Mouse (Mus musculus): Measurements from ENCODE around the gene A930004D18Rik. TPM values are rescaled to one million over a fixed set of nuclear protein-coding genes. Genes with fewer than 3 reads are reported as not detected.

The A930004D18Rik gene
- total and polyA plus RNA-seq, 3 experiments = 0.39 to 1.8 TPM; not detected in 1

DNA sequence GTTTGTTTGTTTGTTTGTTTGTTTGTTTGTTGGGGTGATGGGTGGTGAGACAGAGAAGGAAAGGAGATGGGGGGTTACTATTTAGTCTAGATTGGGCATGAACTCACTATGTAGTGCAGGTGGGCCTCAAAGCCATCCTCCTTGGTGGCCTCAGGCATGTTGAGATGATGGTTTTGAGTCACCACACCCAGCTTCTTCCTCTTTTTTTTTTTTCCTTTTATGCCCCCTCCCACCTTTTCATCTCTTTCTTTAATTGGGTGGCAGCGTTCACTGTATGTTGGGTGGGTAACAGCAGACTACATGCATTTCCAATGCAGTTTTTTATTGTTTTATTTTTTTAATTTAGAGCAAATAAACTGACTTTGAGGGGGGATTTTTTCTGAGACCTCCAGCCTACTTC lies 20.9 kb downstream of the A930004D18Rik start:
- no peak for DNase-seq (ENCODE audit: low read depth, low spot score)
- Histone ChIP-seq H3K9ac (ENCODE audit: control insufficient read depth, low read depth, low read length, poor library complexity, severe bottlenecking) (no peak overlapping the region), H3K79me2 (ENCODE audit: control insufficient read depth, insufficient read depth, low read length, poor library complexity) (no peaks in the 10 kb centered on the region), H3K4me3 (ENCODE audit: control insufficient read depth in 1 of 2, insufficient read depth in 1 of 2, low read depth in 2 of 2, low read length in 2 of 2) (no peak overlapping the region), H3K36me3 (ENCODE audit: control insufficient read depth in 1 of 2, insufficient read depth in 2 of 2, low read length in 2 of 2) (no peaks in the 10 kb centered on the region), H3K4me1 (ENCODE audit: control insufficient read depth in 1 of 2, insufficient read depth in 2 of 2, low read length in 2 of 2) (no peaks in the 10 kb centered on the region), H3K9me3 (replicated peaks; ENCODE audit: insufficient read depth, low read length) (no peaks in the 10 kb centered on the region), H3K27ac (ENCODE audit: control insufficient read depth, low read depth, low read length) (no peak overlapping the region), H3K27me3 (ENCODE audit: control insufficient read depth in 1 of 2, insufficient read depth in 2 of 2, low read length in 2 of 2) (no peaks in the 10 kb centered on the region)
- TF ChIP-seq POLR2AphosphoS2 (IDR thresholded peaks at IDR 0.05; ENCODE audit: low read length) = no peak
- TF ChIP-seq KAT2A (conservative IDR thresholded peaks at IDR 0.05; ENCODE audit: low read depth, low read length) = no peak
- peak; percentile 55 for TF ChIP-seq ZNF384 (IDR thresholded peaks at IDR 0.05; ENCODE audit: low read depth, low read length)
- no peak for TF ChIP-seq MEF2A (IDR thresholded peaks at IDR 0.05; ENCODE audit: extremely low read depth, insufficient replicate concordance, low read depth, low read length, poor library complexity, severe bottlenecking)
- no peak for TF ChIP-seq USF1 (IDR thresholded peaks at IDR 0.05; ENCODE audit: low read depth, low read length)

DNA sequence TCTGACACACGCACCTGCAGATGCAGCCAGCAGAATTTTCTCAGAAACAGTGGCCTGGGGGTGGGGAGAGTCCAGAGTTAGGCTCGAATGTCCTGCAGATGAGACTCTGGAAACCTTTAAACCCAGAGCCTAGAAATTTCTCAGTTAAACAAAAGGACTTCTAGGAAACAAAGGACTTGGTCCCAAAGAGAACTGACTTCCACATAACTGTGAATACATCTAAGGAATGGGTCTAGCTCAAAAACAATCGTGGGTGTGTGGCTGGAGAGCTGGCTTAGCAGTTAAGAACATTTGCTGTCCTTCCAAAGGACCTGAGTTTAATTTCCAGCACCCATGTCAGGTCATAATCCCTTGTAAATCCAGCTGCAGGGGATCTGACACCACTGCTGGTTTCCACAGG lies 22.0 kb downstream of the A930004D18Rik start:
- no peaks in the 10 kb centered on the region for H3K27me3 ChIP-seq (ENCODE audit: control insufficient read depth in 1 of 2, insufficient read depth in 2 of 2, low read length in 2 of 2)
- no peak overlapping the region for H3K27ac ChIP-seq (ENCODE audit: control insufficient read depth, low read depth, low read length)
- H3K79me2 ChIP-seq (ENCODE audit: control insufficient read depth, insufficient read depth, low read length, poor library complexity) = no peaks in the 10 kb centered on the region
- no peaks in the 10 kb centered on the region for H3K4me1 ChIP-seq (ENCODE audit: control insufficient read depth in 1 of 2, insufficient read depth in 2 of 2, low read length in 2 of 2)
- DNase-seq (ENCODE audit: low read depth, low spot score) = no peak
- H3K4me3 ChIP-seq (ENCODE audit: control insufficient read depth in 1 of 2, insufficient read depth in 1 of 2, low read depth in 2 of 2, low read length in 2 of 2) = no peak overlapping the region
- H3K36me3 ChIP-seq (ENCODE audit: control insufficient read depth in 1 of 2, insufficient read depth in 2 of 2, low read length in 2 of 2) = no peaks in the 10 kb centered on the region
- H3K9me3 ChIP-seq (replicated peaks; ENCODE audit: insufficient read depth, low read length) = no peaks in the 10 kb centered on the region
- H3K9ac ChIP-seq (ENCODE audit: control insufficient read depth, low read depth, low read length, poor library complexity, severe bottlenecking) = no peak overlapping the region
- TF ChIP-seq CHD1 (IDR thresholded peaks at IDR 0.05; ENCODE audit: low read depth, low read length) (no peak), UBTF (IDR thresholded peaks at IDR 0.05; ENCODE audit: borderline replicate concordance, insufficient read depth, low read depth, low read length) (no peak), MYB (IDR thresholded peaks at IDR 0.05; ENCODE audit: low read depth, low read length) (no peak), MAFK (IDR thresholded peaks at IDR 0.05; ENCODE audit: borderline replicate concordance, low read depth, low read length) (no peak), MXI1 (IDR thresholded peaks at IDR 0.05; ENCODE audit: low read depth, low read length) (no peak), TBP (IDR thresholded peaks at IDR 0.05; ENCODE audit: low read depth, low read length) (no peak), NRF1 (IDR thresholded peaks at IDR 0.05; ENCODE audit: insufficient read depth, low read depth, low read length, poor library complexity, severe bottlenecking) (no peak), NELFE (IDR thresholded peaks at IDR 0.05; ENCODE audit: low read depth, low read length) (no peak), E2F4 (IDR thresholded peaks at IDR 0.05; ENCODE audit: borderline replicate concordance, low read depth, low read length) (no peak), ZNF384 (IDR thresholded peaks at IDR 0.05; ENCODE audit: low read depth, low read length) (no peak), MEF2A (IDR thresholded peaks at IDR 0.05; ENCODE audit: extremely low read depth, insufficient replicate concordance, low read depth, low read length, poor library complexity, severe bottlenecking) (no peak), GATA1 (IDR thresholded peaks at IDR 0.05; ENCODE audit: low read depth, low read length) (no peak), RCOR1 (IDR thresholded peaks at IDR 0.05; ENCODE audit: low read depth, low read length) (no peak), BHLHE40 (IDR thresholded peaks at IDR 0.05; ENCODE audit: borderline replicate concordance, low read depth, low read length) (no peak), USF2 (IDR thresholded peaks at IDR 0.05; ENCODE audit: borderline replicate concordance in 1 of 2, insufficient read depth in 1 of 2, low read depth in 1 of 2, low read length in 2 of 2) (no peak), EP300 (IDR thresholded peaks at IDR 0.05; ENCODE audit: low read depth in 1 of 2, low read length in 2 of 2) (no peak)
